Mouse (Mus musculus) liver, postnatal 0 days (tissue): ENCODE measurements around the gene Lamtor1.

Experiments
- CTCF ChIP-seq: sonication (generic); IDR thresholded peaks from 2 replicates; pipeline ENCODE4 v1.5.1; 2016; ENCODE audit warnings: antibody characterized with exemption, low read depth
- EP300 ChIP-seq: IDR thresholded peaks from 2 replicates; pipeline ENCODE4 v1.6.1; 2016; ENCODE audit warnings: antibody characterized with exemption, low read depth, mild to moderate bottlenecking

DNA sequence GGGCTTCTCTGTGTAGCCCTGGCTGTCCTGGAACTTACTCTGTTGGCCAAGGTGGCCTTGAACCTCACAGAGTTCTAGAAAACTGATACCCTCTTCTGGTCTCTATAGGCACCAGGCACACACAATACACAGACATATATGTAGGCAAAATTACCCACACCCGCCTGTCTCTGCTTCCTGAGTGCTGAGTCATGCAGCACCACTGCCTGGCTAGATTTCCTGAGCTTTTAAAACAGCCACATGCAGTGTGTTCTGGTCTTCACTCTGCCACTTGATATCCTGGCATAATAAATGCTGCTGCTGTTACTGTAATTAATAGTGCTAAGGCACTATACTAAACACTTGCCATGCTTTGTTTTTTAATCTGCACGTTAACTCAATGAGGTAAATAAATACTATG is 59.9 kb downstream of the Lamtor1 start:
- no peak for TF ChIP-seq CTCF
- TF ChIP-seq EP300: no peak
